Mouse (Mus musculus) embryonic facial prominence, embryonic 10.5 days (tissue): ENCODE data around the gene Ildr2. TPM values are rescaled to one million over a fixed set of nuclear protein-coding genes. Genes with fewer than 3 reads are reported as not detected.

Experiments used
- DNase-seq: peaks from one replicate; pipeline ENCODE4 v3.0.0-alpha.2; 2017; ENCODE audit warnings: low spot score
- H3K27ac ChIP-seq: fragments of 300-500 bp; sonication (generic); replicated peaks from 2 replicates; pipeline ENCODE4 v1.5.1; 2016; ENCODE audit warnings: mild to moderate bottlenecking
- H3K27me3 ChIP-seq: fragments of 300-500 bp; sonication (generic); replicated peaks from 2 replicates; pipeline ENCODE4 v1.6.1; 2016; ENCODE audit warnings: low read depth, mild to moderate bottlenecking; ENCODE audit not compliant: poor library complexity, severe bottlenecking
- H3K36me3 ChIP-seq: fragments of 300-500 bp; sonication (generic); replicated peaks from 2 replicates; pipeline ENCODE4 v1.6.1; 2016; ENCODE audit warnings: mild to moderate bottlenecking, moderate library complexity
- H3K4me1 ChIP-seq: fragments of 300-500 bp; sonication (generic); 2 replicates; pipeline ENCODE4 v1.6.1; 2016
- H3K4me3 ChIP-seq: fragments of 300-500 bp; sonication (generic); 2 replicates; pipeline ENCODE4 v1.5.1; 2016; ENCODE audit warnings: mild to moderate bottlenecking, moderate library complexity
- H3K9me3 ChIP-seq: fragments of 300-500 bp; sonication (generic); 2 replicates; pipeline ENCODE4 v1.6.1; 2016; ENCODE audit warnings: mild to moderate bottlenecking
- WGBS: fragments of 180-500 bp; shearing (Covaris S2); methylation state at CpG from one replicate; pipeline ENCODE4 v1.1.7; 2016; 5-methylcytosine and 5-hydroxymethylcytosine counted together
- polyA plus RNA-seq: library from polyadenylated mRNA; unstranded; fragments of >200 nt; fragmentation: Nextera tagmentation; extraction: Ambion mirVana; gene quantifications from 2 replicates; pipeline ENCODE4 v1.2.1, GENCODE M21; 2016

Ildr2 gene
- polyA plus RNA-seq, 1 experiment from 2014 or later: 1.8 TPM

GRCm38 (mm10) chr1:166290562-166290961 is 36.6 kb downstream of the Ildr2 start:
- 85% methylated on average over 6 of the region's 6 CpGs for WGBS
- no peak for DNase-seq
- Histone ChIP-seq H3K36me3 (no peaks in the 10 kb centered on the region), H3K27ac (no peak overlapping the region), H3K4me3 (no peak overlapping the region), H3K27me3 (peaks cover 2% of the 10 kb centered on the region; the same call in 1 of the 2 replicates), H3K4me1 (peaks cover 14% of the 10 kb centered on the region), H3K9me3 (no peaks in the 10 kb centered on the region)

GRCm38 (mm10) chr1:166293086-166293485 is 39.1 kb downstream of the Ildr2 start:
- Histone ChIP-seq H3K4me3 (no peak overlapping the region), H3K4me1 (peaks cover 6% of the 10 kb centered on the region; the same call in 1 of the 2 replicates), H3K27me3 (peaks cover 5% of the 10 kb centered on the region; the same call in 1 of the 2 replicates), H3K27ac (no peak overlapping the region), H3K9me3 (no peaks in the 10 kb centered on the region), H3K36me3 (0 out of 2 replicates have a peak, but pooled peaks cover 4% of the 10 kb centered on the region)
- 84% methylated on average over 3 of the region's 3 CpGs for WGBS
- no peak for DNase-seq

DNA sequence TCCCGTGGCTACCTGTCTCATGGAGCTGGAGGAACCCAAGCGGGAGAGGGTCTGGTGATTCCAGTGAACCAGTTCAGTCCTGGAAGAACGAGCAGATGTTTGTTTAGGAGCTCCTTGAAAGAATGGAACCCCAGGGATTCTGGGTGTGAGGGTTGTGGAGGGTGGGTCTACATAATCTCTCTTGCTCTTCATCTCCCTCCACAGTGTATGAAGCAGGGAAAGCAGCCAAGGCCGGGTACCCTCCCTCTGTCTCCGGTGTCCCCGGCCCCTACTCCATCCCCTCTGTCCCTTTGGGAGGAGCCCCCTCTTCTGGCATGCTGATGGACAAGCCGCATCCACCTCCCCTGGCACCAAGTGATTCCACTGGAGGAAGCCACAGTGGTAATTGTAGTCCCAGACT is 41.6 kb downstream of the Ildr2 start:
- H3K27ac ChIP-seq: no peak overlapping the region
- WGBS: 73% methylated on average over 7 of the region's 7 CpGs
- H3K36me3 ChIP-seq: 0 out of 2 replicates have a peak, but pooled peaks cover 4% of the 10 kb centered on the region

DNA sequence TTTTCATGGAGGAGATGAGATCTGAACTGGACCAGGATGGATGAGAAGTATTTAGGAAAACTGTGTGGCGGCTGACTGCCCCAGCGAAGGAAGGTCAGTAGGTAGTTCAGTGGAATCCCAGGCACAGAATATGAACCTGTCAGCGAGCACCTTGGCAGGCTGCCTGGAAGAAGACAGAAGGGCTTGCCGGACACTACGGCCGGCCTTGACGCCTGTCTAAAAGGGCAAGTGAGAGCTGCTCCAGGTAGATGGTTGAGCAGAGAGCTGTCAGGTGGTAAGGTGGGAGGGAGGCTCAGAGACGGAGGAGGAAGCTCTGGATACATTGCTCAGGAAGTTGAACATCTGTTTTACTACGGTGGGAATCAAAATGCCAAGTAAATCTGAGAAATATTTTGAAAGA is 42.4 kb downstream of the Ildr2 start:
- Histone ChIP-seq H3K4me3 (no peak overlapping the region), H3K4me1 (peaks cover 7% of the 10 kb centered on the region; the same call in 1 of the 2 replicates), H3K9me3 (no peaks in the 10 kb centered on the region), H3K36me3 (0 out of 2 replicates have a peak, but pooled peaks cover 4% of the 10 kb centered on the region), H3K27ac (no peak overlapping the region), H3K27me3 (peaks cover 5% of the 10 kb centered on the region; the same call in 1 of the 2 replicates)
- 91% methylated on average over 9 of the region's 9 CpGs for WGBS
- no peak for DNase-seq

More for the DNA sequence above, 41.6 kb downstream of the Ildr2 start:
- peaks cover 7% of the 10 kb centered on the region; the same call in 1 of the 2 replicates for H3K4me1 ChIP-seq
- no peaks in the 10 kb centered on the region for H3K9me3 ChIP-seq
- DNase-seq: no peak
- peaks cover 5% of the 10 kb centered on the region; the same call in 1 of the 2 replicates for H3K27me3 ChIP-seq
- H3K4me3 ChIP-seq: no peak overlapping the region

DNA sequence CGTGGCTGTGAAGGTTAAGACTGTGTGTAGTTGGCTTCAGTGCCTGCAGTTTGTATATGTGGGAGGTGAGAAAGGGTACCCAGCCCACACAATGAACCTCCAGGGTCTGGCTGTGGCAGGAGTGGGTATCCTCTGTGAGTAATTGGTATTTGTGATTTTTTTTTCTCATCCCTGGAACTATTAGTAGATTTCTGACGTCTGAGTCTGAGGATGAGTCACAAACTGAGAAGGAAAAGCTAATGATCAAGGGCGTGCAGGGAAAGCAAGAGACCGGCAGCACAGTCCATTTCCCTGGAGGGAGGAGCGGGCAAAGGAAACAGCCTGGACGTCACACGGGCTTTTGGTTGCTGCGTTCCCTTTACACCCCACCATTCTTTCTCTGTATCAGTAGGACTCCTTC is 43.0 kb downstream of the Ildr2 start:
- 84% methylated on average over 8 of the region's 8 CpGs for WGBS
- peaks cover 7% of the 10 kb centered on the region; the same call in 1 of the 2 replicates for H3K4me1 ChIP-seq
- H3K27ac ChIP-seq: no peak overlapping the region
- no peak for DNase-seq
- 0 out of 2 replicates have a peak, but pooled peaks cover 4% of the 10 kb centered on the region for H3K36me3 ChIP-seq
- H3K9me3 ChIP-seq: no peaks in the 10 kb centered on the region
- H3K27me3 ChIP-seq: peaks cover 5% of the 10 kb centered on the region; the same call in 1 of the 2 replicates
- no peak overlapping the region for H3K4me3 ChIP-seq

DNA sequence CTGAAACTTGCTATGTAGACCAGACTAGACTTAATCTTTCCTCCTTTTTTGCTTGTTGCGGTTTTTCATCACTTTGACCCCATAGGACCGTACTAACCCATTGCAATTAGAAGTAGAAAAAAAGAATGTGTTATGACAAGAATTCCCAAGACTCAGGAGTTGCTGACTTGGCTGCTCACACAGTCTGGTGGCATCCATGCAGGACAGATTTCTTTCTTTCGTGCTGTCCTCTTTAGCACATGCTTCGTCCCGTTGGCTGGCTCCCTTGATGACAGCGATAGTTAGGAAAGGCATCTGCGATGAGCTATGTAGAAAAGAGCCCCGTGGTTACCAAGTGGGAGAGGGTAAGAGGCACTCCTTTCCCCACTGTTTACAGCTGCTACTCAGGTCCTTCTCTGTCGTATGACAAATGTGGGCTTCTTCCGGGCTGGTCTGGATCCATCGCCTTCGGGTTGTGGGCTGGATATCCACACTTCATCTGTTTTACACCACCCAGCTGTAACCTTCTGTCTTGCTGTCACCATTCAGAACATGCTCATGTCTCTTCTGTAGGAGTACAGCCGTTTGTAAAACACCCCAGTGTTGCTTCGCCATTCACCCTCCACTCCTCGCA is 43.7 kb downstream of the Ildr2 start:
- 84% methylated on average over 15 of the region's 15 CpGs for WGBS
- no peaks in the 10 kb centered on the region for H3K9me3 ChIP-seq
- H3K27me3 ChIP-seq: peaks cover 5% of the 10 kb centered on the region; the same call in 1 of the 2 replicates
- DNase-seq: no peak
- H3K4me3 ChIP-seq: no peak overlapping the region
- H3K27ac ChIP-seq: no peak overlapping the region
- H3K4me1 ChIP-seq: peaks cover 7% of the 10 kb centered on the region; the same call in 1 of the 2 replicates
- H3K36me3 ChIP-seq: 0 out of 2 replicates have a peak, but pooled peaks cover 4% of the 10 kb centered on the region

GRCm38 (mm10) chr1:166298884-166299283 is 44.9 kb downstream of the Ildr2 start:
- H3K9me3 ChIP-seq: no peaks in the 10 kb centered on the region
- H3K27ac ChIP-seq: no peak overlapping the region
- 90% methylated on average over 2 of the region's 2 CpGs for WGBS
- 0 out of 2 replicates have a peak, but pooled peaks cover 4% of the 10 kb centered on the region for H3K36me3 ChIP-seq
- DNase-seq: no peak
- H3K4me3 ChIP-seq: no peak overlapping the region
- H3K27me3 ChIP-seq: peaks cover 5% of the 10 kb centered on the region; the same call in 1 of the 2 replicates
- H3K4me1 ChIP-seq: peaks cover 7% of the 10 kb centered on the region; the same call in 1 of the 2 replicates

DNA sequence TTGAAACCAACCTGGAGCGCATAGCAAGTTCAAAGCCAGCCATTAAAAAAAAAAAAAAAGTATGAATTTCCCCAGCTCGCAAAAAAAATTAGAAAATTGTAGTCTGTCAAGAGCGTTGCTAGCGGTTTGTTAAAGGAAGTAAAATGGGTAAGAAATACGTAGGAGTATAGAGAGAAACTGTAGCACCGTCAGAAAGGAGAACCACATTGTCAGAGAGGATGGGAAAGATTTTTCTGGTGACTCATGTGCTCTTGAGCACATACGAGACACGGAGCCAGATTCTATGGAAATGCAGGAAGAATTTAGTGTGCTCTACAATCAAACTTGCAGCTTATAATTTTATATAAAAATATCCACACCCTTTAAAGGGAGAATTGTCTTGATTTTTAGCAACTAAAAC is 45.9 kb downstream of the Ildr2 start:
- Histone ChIP-seq H3K4me3 (no peak overlapping the region), H3K4me1 (peaks cover 7% of the 10 kb centered on the region; the same call in 1 of the 2 replicates), H3K9me3 (no peaks in the 10 kb centered on the region), H3K27me3 (peaks cover 5% of the 10 kb centered on the region; the same call in 1 of the 2 replicates), H3K36me3 (0 out of 2 replicates have a peak, but pooled peaks cover 4% of the 10 kb centered on the region), H3K27ac (no peak overlapping the region)
- 89% methylated on average over 8 of the region's 8 CpGs for WGBS
- DNase-seq: no peak

DNA sequence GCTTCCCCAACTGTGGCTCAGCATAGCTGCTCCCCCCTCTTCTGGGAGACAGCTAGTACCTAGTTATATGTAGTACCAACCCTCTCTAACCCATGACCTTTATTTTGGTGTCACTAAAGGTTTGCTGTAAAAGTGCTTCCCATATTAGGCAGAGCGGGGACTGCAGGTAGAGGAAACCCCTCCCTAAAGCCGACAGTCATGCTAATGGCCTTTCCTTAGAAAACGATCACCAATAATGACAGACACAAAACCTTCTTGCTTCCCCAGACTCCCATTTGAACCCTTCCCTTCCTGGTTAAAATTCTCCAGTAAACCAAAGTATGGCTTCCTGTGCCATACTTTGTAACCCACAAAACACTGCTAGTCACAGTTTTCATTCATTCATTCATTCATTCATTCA is 46.6 kb downstream of the Ildr2 start:
- DNase-seq: no peak
- peaks cover 3% of the 10 kb centered on the region; the same call in 1 of the 2 replicates for H3K27me3 ChIP-seq
- no peaks in the 10 kb centered on the region for H3K9me3 ChIP-seq
- H3K36me3 ChIP-seq: 0 out of 2 replicates have a peak, but pooled peaks cover 4% of the 10 kb centered on the region
- H3K27ac ChIP-seq: no peak overlapping the region
- no peak overlapping the region for H3K4me3 ChIP-seq
- peaks cover 7% of the 10 kb centered on the region; the same call in 1 of the 2 replicates for H3K4me1 ChIP-seq
- WGBS: 74% methylated on average over 3 of the region's 3 CpGs

GRCm38 (mm10) chr1:166304352-166305240 is 50.7 kb downstream of the Ildr2 start:
- Histone ChIP-seq H3K27ac (no peak overlapping the region), H3K9me3 (no peaks in the 10 kb centered on the region), H3K4me1 (peaks cover 11% of the 10 kb centered on the region), H3K36me3 (no peaks in the 10 kb centered on the region), H3K4me3 (no peak overlapping the region), H3K27me3 (peaks cover 32% of the 10 kb centered on the region)
- DNase-seq: no peak
- 69% methylated on average over 8 of the region's 8 CpGs for whole genome bisulfite sequencing

DNA sequence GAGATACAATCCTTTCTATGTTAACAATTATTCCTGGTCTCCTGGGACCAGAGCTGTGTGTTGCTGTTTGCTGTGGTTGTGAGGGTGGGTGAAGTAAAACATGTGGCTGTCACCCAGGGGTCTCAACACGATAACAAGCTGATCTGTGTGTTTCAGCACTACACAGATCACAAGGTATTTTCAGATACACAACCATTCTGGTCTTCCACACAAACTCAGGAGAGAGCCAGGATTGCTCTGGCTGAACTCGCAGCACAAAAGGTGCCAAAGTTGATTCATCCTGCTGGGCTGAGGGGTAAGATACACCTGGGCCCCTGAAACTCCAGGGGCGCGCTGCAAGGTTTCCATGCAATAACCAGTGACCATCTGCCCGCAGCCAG is 54.5 kb downstream of the Ildr2 start:
- peaks cover 56% of the 10 kb centered on the region for H3K27me3 ChIP-seq
- H3K4me3 ChIP-seq: peak overlapping the region; percentile 70
- 22% methylated on average over 5 of the region's 5 CpGs for WGBS
- peaks cover 13% of the 10 kb centered on the region for H3K4me1 ChIP-seq
- DNase-seq: no peak
- H3K27ac ChIP-seq: peak overlapping the region; percentile 81; the same call in 1 of the 2 replicates
- H3K36me3 ChIP-seq: peaks cover 2% of the 10 kb centered on the region
- H3K9me3 ChIP-seq: no peaks in the 10 kb centered on the region
